Mouse (Mus musculus) kidney, postnatal 0 days (tissue): ENCODE measurements around the gene Eml6. TPM values are rescaled to one million over a fixed set of nuclear protein-coding genes. Genes with fewer than 3 reads are reported as not detected.

Experiments used
- ATAC-seq: fragments of 200-750 bp; cut with Nextera tagmentation; replicated peaks from 2 replicates; pipeline ENCODE4 v1.8.0; 2017; ENCODE audit warnings: low read depth, moderate number of reproducible peaks, moderate TSS enrichment, moderate library complexity; ENCODE audit not compliant: low FRiP score
- DNase-seq: peaks from one replicate; pipeline ENCODE4 v3.0.0-alpha.2; 2016; ENCODE audit warnings: low spot score
- H3K27ac ChIP-seq: fragments of 300-500 bp; sonication (generic); 2 replicates; pipeline ENCODE4 v1.5.1; 2014; ENCODE audit warnings: mild to moderate bottlenecking
- H3K27me3 ChIP-seq: fragments of 300-500 bp; sonication (generic); 2 replicates; pipeline ENCODE4 v1.6.1; 2014; ENCODE audit warnings: low read length, mixed read lengths; ENCODE audit not compliant: insufficient read depth
- H3K36me3 ChIP-seq: fragments of 300-500 bp; sonication (generic); 2 replicates; pipeline ENCODE4 v1.6.1; 2014; ENCODE audit warnings: low read length, mixed read lengths; ENCODE audit not compliant: insufficient read depth
- H3K4me1 ChIP-seq: fragments of 300-500 bp; sonication (generic); replicated peaks from 2 replicates; pipeline ENCODE4 v1.6.1; 2014; ENCODE audit warnings: antibody characterized with exemption, low read length, mixed read lengths; ENCODE audit not compliant: insufficient read depth
- H3K4me2 ChIP-seq: fragments of 300-500 bp; sonication (generic); 2 replicates; pipeline ENCODE4 v1.6.1; 2014; ENCODE audit warnings: mild to moderate bottlenecking, low read length, moderate library complexity, mixed read lengths
- H3K4me3 ChIP-seq: fragments of 300-500 bp; sonication (generic); replicated peaks from 2 replicates; pipeline ENCODE4 v1.5.1; 2014; ENCODE audit warnings: low read depth, low read length
- H3K9ac ChIP-seq: fragments of 300-500 bp; sonication (generic); 2 replicates; pipeline ENCODE4 v1.6.1; 2014; ENCODE audit warnings: low read depth, low read length
- H3K9me3 ChIP-seq: fragments of 300-500 bp; sonication (generic); replicated peaks from 2 replicates; pipeline ENCODE4 v1.6.1; 2016; ENCODE audit warnings: low read length, inconsistent platforms, mixed read lengths
- CTCF ChIP-seq: IDR thresholded peaks from 2 replicates; pipeline ENCODE4 v1.5.1; 2016; ENCODE audit warnings: antibody characterized with exemption, low read depth, mild to moderate bottlenecking, moderate library complexity
- WGBS: fragments of 180-500 bp; shearing (Covaris S2); extraction: QIAGEN DNeasy Blood & Tissue Kit; methylation state at CpG from one replicate; pipeline ENCODE4 v1.1.7; 2014; 5-methylcytosine and 5-hydroxymethylcytosine counted together
- polyA plus RNA-seq: library from polyadenylated mRNA; unstranded; fragments of >200 nt; fragmentation: Nextera tagmentation; extraction: Ambion mirVana; gene quantifications from 2 replicates; pipeline ENCODE4 v1.2.1, GENCODE M21; 2015

Gene Eml6
- polyA plus RNA-seq, 1 experiment from 2014 or later = 1.2 TPM

GRCm38 (mm10) chr11:29801432-29802427 lies 224.1 kb downstream of the Eml6 start:
- Histone ChIP-seq H3K36me3 (no peaks in the 10 kb centered on the region), H3K4me3 (no peak overlapping the region), H3K4me2 (no peak overlapping the region), H3K4me1 (no peaks in the 10 kb centered on the region), H3K9me3 (no peaks in the 10 kb centered on the region), H3K9ac (no peak overlapping the region), H3K27me3 (no peaks in the 10 kb centered on the region), H3K27ac (no peak overlapping the region)
- 87% methylated on average over 2 of the region's 2 CpGs for whole genome bisulfite sequencing
- no peak for ATAC-seq
- no peak for TF ChIP-seq CTCF
- DNase-seq = no peak

DNA sequence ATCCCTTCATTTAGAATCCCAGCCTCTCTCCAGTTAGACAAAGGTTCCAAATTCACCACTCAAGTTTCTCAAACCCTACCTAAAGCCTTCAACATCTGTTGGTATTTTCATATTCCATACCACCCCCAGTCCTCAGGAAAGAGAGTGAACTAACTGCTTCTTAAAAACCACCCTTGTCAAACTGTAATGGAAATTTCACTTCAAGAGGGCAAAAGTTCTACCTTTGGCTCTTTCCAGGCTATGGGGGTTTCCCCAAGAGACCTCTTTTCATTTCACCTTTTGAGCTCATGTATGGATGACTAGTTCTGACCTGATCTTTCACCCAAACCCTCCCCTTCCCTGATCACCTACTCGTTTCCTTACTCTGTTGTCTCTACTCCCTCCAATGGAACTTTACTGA lies 226.0 kb downstream of the Eml6 start:
- ATAC-seq (no peak), DNase-seq (no peak)
- Histone ChIP-seq H3K36me3 (no peaks in the 10 kb centered on the region), H3K9ac (no peak overlapping the region), H3K9me3 (no peaks in the 10 kb centered on the region), H3K4me3 (no peak overlapping the region), H3K27me3 (no peaks in the 10 kb centered on the region), H3K4me1 (no peaks in the 10 kb centered on the region), H3K27ac (no peak overlapping the region), H3K4me2 (no peak overlapping the region)
- 25% methylated on average over 1 of the region's 1 CpGs for WGBS
- TF ChIP-seq CTCF = no peak

DNA sequence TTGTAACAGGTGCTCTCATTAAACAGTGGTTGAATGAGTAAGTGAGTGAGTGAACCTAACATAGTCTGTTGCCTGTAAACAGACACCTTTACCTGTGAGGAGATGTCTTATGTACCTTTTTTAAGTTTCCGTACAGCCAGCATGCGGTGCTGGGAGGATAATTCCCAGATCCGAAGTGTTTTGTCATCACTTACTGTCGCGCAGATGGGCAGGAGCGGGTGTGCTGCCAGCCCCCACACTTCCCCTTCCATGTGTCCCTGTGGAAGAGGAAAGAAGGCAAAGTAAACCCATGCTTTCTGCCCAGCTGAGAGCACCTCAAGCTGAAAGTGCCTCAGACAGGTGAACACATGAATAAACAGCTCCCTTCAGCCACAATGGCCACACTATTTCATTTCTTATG lies 230.7 kb downstream of the Eml6 start:
- no peak for DNase-seq
- Histone ChIP-seq H3K9me3 (no peaks in the 10 kb centered on the region), H3K27ac (no peak overlapping the region), H3K9ac (no peak overlapping the region), H3K4me3 (no peak overlapping the region), H3K36me3 (no peaks in the 10 kb centered on the region), H3K4me1 (no peaks in the 10 kb centered on the region), H3K27me3 (no peaks in the 10 kb centered on the region), H3K4me2 (no peak overlapping the region)
- WGBS = 82% methylated on average over 6 of the region's 6 CpGs
- no peak for ATAC-seq
- no peak for TF ChIP-seq CTCF

DNA sequence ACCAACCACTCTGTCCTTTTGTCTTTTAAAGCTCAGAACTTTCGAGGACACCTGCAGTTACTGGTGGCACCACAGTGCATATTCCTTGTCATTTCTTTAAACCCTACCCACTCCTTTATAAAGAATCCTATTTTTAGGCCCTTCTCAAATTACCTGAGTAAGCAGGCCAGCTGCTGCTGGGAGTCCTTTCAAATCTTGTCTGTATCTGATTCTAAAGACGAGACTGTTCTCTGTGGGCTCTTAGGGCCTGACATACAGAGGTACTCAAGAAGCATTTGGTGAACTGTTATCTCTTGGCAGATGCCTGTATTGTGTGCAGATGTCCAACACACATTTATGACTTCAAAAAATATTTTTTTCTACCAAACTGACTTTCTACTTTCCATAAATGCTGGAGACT lies 231.4 kb downstream of the Eml6 start:
- Histone ChIP-seq H3K4me3 (no peak overlapping the region), H3K4me1 (no peaks in the 10 kb centered on the region), H3K36me3 (no peaks in the 10 kb centered on the region), H3K4me2 (no peak overlapping the region), H3K27me3 (no peaks in the 10 kb centered on the region), H3K27ac (no peak overlapping the region), H3K9ac (no peak overlapping the region), H3K9me3 (no peaks in the 10 kb centered on the region)
- DNase-seq (no peak), ATAC-seq (no peak)
- WGBS = 39% methylated on average over 2 of the region's 2 CpGs
- TF ChIP-seq CTCF = no peak

GRCm38 (mm10) chr11:29790796-29791195 lies 235.0 kb downstream of the Eml6 start:
- Histone ChIP-seq H3K27me3 (no peaks in the 10 kb centered on the region), H3K9me3 (no peaks in the 10 kb centered on the region), H3K36me3 (no peaks in the 10 kb centered on the region), H3K9ac (no peak overlapping the region), H3K27ac (no peak overlapping the region), H3K4me1 (no peaks in the 10 kb centered on the region), H3K4me2 (no peak overlapping the region), H3K4me3 (no peak overlapping the region)
- 88% methylated on average over 2 of the region's 2 CpGs for WGBS
- ATAC-seq (no peak), DNase-seq (no peak)
- no peak for TF ChIP-seq CTCF

DNA sequence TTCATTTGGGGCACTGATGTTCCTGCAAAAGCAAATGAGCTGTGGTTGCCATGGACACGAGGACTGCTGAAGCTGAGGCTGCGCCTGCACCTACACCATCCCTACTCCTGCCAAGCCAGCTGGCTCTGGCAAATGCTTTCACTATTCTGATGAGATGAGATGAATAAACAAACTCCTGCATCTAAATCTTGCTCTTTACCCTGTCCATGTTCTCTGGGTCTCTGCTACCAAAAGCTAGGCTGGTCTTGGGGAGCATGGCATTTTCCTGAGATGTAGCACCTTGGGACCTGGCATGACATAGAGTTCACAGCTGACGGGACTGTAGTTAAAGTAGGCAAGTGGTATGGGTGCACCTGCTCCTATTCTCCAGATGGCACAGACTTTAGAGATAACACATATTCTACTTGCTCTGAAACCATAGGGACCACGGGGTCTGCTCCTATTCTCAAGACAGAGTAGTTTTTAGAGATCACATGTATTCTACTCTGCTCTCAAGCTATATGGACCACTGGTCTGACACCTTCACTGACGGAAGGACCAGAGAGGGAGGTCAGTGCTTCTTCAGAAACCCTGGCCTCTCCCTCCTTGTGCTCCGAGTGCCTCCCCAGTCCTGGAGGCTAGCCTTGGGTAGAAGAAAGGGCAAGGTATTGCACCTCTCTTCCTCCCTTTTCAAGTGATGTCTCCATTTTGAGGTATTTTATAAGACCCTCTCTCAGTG lies 236.8 kb downstream of the Eml6 start:
- DNase-seq (no peak), ATAC-seq (no peak)
- H3K27ac ChIP-seq = no peak overlapping the region
- H3K36me3 ChIP-seq = no peaks in the 10 kb centered on the region
- H3K9me3 ChIP-seq = no peaks in the 10 kb centered on the region
- H3K4me3 ChIP-seq = no peak overlapping the region
- WGBS = 85% methylated on average over 6 of the region's 6 CpGs
- no peaks in the 10 kb centered on the region for H3K4me1 ChIP-seq
- no peak overlapping the region for H3K4me2 ChIP-seq
- no peak for TF ChIP-seq CTCF
- H3K9ac ChIP-seq = no peak overlapping the region
- H3K27me3 ChIP-seq = no peaks in the 10 kb centered on the region
